Mouse (Mus musculus) MEL (cell line): ENCODE data around the gene Tmem179b. TPM values are rescaled to one million over a fixed set of nuclear protein-coding genes. Genes with fewer than 3 reads are reported as not detected.

ENCODE experiments used
- DNase-seq: peaks from one replicate; pipeline ENCODE4 v3.0.0; 2011; ENCODE audit warnings: low read depth, low spot score
- H3K27ac ChIP-seq: 2 replicates; pipeline ENCODE4 v1.5.1; 2012; ENCODE audit warnings: low read depth, mild to moderate bottlenecking, control low read depth, low read length, moderate library complexity; ENCODE audit not compliant: control insufficient read depth
- H3K27me3 ChIP-seq, 2 experiments: fragments of 150-350 bp in 1 of 2; sonication (generic) in 1 of 2; 2 replicates each; pipeline ENCODE4 v1.6.1; 2012; ENCODE audit warnings: low read length in 2 of 2, mild to moderate bottlenecking in 2 of 2, improper control_type of control experiment in 1 of 2, moderate library complexity in 1 of 2; ENCODE audit not compliant: insufficient read depth in 2 of 2, control insufficient read depth in 1 of 2
- H3K36me3 ChIP-seq, 2 experiments: 2 replicates each; pipeline ENCODE4 v1.6.1; 2012 to 2014; ENCODE audit warnings: low read length in 2 of 2, improper control_type of control experiment in 1 of 2, inconsistent platforms in 1 of 2, mild to moderate bottlenecking in 1 of 2; ENCODE audit not compliant: insufficient read depth in 2 of 2, control insufficient read depth in 1 of 2
- H3K4me1 ChIP-seq, 2 experiments: fragments of 150-350 bp in 1 of 2; sonication (generic) in 1 of 2; 2 replicates each; pipeline ENCODE4 v1.6.1; 2012; ENCODE audit warnings: low read length in 2 of 2, improper control_type of control experiment in 1 of 2, mild to moderate bottlenecking in 1 of 2; ENCODE audit not compliant: insufficient read depth in 2 of 2, control insufficient read depth in 1 of 2
- H3K4me3 ChIP-seq, 2 experiments: fragments of 150-350 bp in 1 of 2; sonication (generic) in 1 of 2; 2 replicates each; pipeline ENCODE4 v1.5.1; 2012; ENCODE audit warnings: low read depth in 2 of 2, low read length in 2 of 2, mild to moderate bottlenecking in 2 of 2, moderate library complexity in 2 of 2, control low read depth in 1 of 2, improper control_type of control experiment in 1 of 2; ENCODE audit not compliant: control insufficient read depth in 1 of 2, insufficient read depth in 1 of 2
- H3K79me2 ChIP-seq: 2 replicates; pipeline ENCODE4 v1.6.1; 2012; ENCODE audit warnings: mild to moderate bottlenecking, low read length, moderate library complexity; ENCODE audit not compliant: control insufficient read depth, poor library complexity, insufficient read depth
- H3K9ac ChIP-seq: 2 replicates; pipeline ENCODE4 v1.6.1; 2012; ENCODE audit warnings: low read depth, mild to moderate bottlenecking, control low read depth, low read length, moderate library complexity; ENCODE audit not compliant: control insufficient read depth, poor library complexity, severe bottlenecking
- H3K9me3 ChIP-seq: fragments of 150-350 bp; sonication (generic); replicated peaks from 2 replicates; pipeline ENCODE4 v1.6.1; 2012; ENCODE audit warnings: mild to moderate bottlenecking, low read length, improper control_type of control experiment, moderate library complexity; ENCODE audit not compliant: insufficient read depth
- CHD1 ChIP-seq: IDR thresholded peaks from 2 replicates; pipeline ENCODE4 v1.6.1; 2012; ENCODE audit warnings: low read depth, mild to moderate bottlenecking, inconsistent platforms, low read length, improper control_type of control experiment
- ETS1 ChIP-seq: IDR thresholded peaks from 2 replicates; pipeline ENCODE4 v1.6.1; 2012; ENCODE audit warnings: low read depth, mild to moderate bottlenecking, inconsistent platforms, low read length, improper control_type of control experiment, moderate library complexity
- GABPA ChIP-seq: IDR thresholded peaks from 2 replicates; pipeline ENCODE4 v1.6.1; 2012; ENCODE audit warnings: low read depth, mild to moderate bottlenecking, inconsistent platforms, low read length, improper control_type of control experiment, moderate library complexity
- GATA1 ChIP-seq: IDR thresholded peaks from 2 replicates; pipeline ENCODE4 v1.6.1; 2011; ENCODE audit warnings: low read depth, low read length, improper control_type of control experiment
- KAT2A ChIP-seq: conservative IDR thresholded peaks from 2 replicates; pipeline ENCODE4 v1.6.1; 2012; ENCODE audit warnings: low read depth, low read length, improper control_type of control experiment, inconsistent platforms
- MAFK ChIP-seq: IDR thresholded peaks from 2 replicates; pipeline ENCODE4 v1.6.1; 2011; ENCODE audit warnings: low read depth, mild to moderate bottlenecking, low read length, improper control_type of control experiment, borderline replicate concordance
- MAX ChIP-seq: IDR thresholded peaks from 2 replicates; pipeline ENCODE4 v1.6.1; 2011; ENCODE audit warnings: low read length, improper control_type of control experiment
- MAZ ChIP-seq: IDR thresholded peaks from 2 replicates; pipeline ENCODE4 v1.6.1; 2012; ENCODE audit warnings: low read depth, mild to moderate bottlenecking, inconsistent platforms, low read length, improper control_type of control experiment
- MYB ChIP-seq: IDR thresholded peaks from 2 replicates; pipeline ENCODE4 v1.6.1; 2011; ENCODE audit warnings: mild to moderate bottlenecking, low read depth, low read length, improper control_type of control experiment
- MYC ChIP-seq: IDR thresholded peaks from 2 replicates; pipeline ENCODE4 v1.6.1; 2011; ENCODE audit warnings: low read depth, mild to moderate bottlenecking, low read length, improper control_type of control experiment, moderate library complexity
- POLR2A ChIP-seq, 2 experiments: IDR thresholded peaks; 2 replicates each; pipeline ENCODE4 v1.6.1; 2011 to 2012; ENCODE audit warnings: low read length in 2 of 2, mild to moderate bottlenecking in 2 of 2, control low read depth in 1 of 2, improper control_type of control experiment in 1 of 2, low read depth in 1 of 2, moderate library complexity in 1 of 2; ENCODE audit not compliant: control insufficient read depth in 1 of 2, insufficient read depth in 1 of 2, poor library complexity in 1 of 2
- RAD21 ChIP-seq: IDR thresholded peaks from 2 replicates; pipeline ENCODE4 v1.6.1; 2011; ENCODE audit warnings: mild to moderate bottlenecking, low read depth, low read length, improper control_type of control experiment
- RCOR1 ChIP-seq: IDR thresholded peaks from 2 replicates; pipeline ENCODE4 v1.6.1; 2012; ENCODE audit warnings: low read depth, mild to moderate bottlenecking, inconsistent platforms, low read length, improper control_type of control experiment
- SIN3A ChIP-seq: IDR thresholded peaks from 2 replicates; pipeline ENCODE4 v1.6.1; 2012; ENCODE audit warnings: low read length, improper control_type of control experiment, inconsistent platforms
- SMC3 ChIP-seq: IDR thresholded peaks from 2 replicates; pipeline ENCODE4 v1.6.1; 2011; ENCODE audit warnings: low read depth, low read length, improper control_type of control experiment
- TAL1 ChIP-seq: IDR thresholded peaks from 2 replicates; pipeline ENCODE4 v1.6.1; 2012; ENCODE audit warnings: mild to moderate bottlenecking, inconsistent platforms, low read length, moderate library complexity, mixed read lengths
- TBP ChIP-seq: IDR thresholded peaks from 2 replicates; pipeline ENCODE4 v1.8.0; 2011; ENCODE audit warnings: low read depth, low read length, improper control_type of control experiment
- TCF12 ChIP-seq: IDR thresholded peaks from 2 replicates; pipeline ENCODE4 v1.6.1; 2014; ENCODE audit warnings: low read depth, mild to moderate bottlenecking, inconsistent platforms, low read length, improper control_type of control experiment, moderate library complexity
- UBTF ChIP-seq: IDR thresholded peaks from 2 replicates; pipeline ENCODE4 v1.6.1; 2012; ENCODE audit warnings: low read depth, mild to moderate bottlenecking, inconsistent platforms, low read length, improper control_type of control experiment, moderate library complexity, borderline replicate concordance; ENCODE audit not compliant: insufficient read depth
- USF1 ChIP-seq: IDR thresholded peaks from 2 replicates; pipeline ENCODE4 v1.6.1; 2014; ENCODE audit warnings: low read depth, mild to moderate bottlenecking, inconsistent platforms, low read length, improper control_type of control experiment, moderate library complexity
- USF2 ChIP-seq, 2 experiments: IDR thresholded peaks; 2 replicates each; pipeline ENCODE4 v1.6.1; 2011 to 2012; ENCODE audit warnings: improper control_type of control experiment in 2 of 2, low read length in 2 of 2, borderline replicate concordance in 1 of 2, inconsistent platforms in 1 of 2, low read depth in 1 of 2, mild to moderate bottlenecking in 1 of 2; ENCODE audit not compliant: insufficient read depth in 1 of 2
- ZKSCAN1 ChIP-seq: IDR thresholded peaks from 2 replicates; pipeline ENCODE4 v1.6.1; 2012; ENCODE audit warnings: low read depth, mild to moderate bottlenecking, inconsistent platforms, low read length, improper control_type of control experiment, moderate library complexity
- ZMIZ1 ChIP-seq: IDR thresholded peaks from 2 replicates; pipeline ENCODE4 v1.6.1; 2012; ENCODE audit warnings: low read depth, mild to moderate bottlenecking, inconsistent platforms, low read length, improper control_type of control experiment, moderate library complexity
- polyA plus RNA-seq, 2 experiments: library from polyadenylated mRNA; stranded (reverse) in 1 of 2; unstranded in 1 of 2; fragments of >175 nt in 1 of 2; fragments of >200 nt in 1 of 2; gene quantifications; 2 replicates each; pipeline versions ENCODE4 v1.2.1 to v1.2.4; 2012; ENCODE audit warnings: low replicate concordance in 2 of 2, low read depth in 1 of 2; ENCODE audit not compliant: insufficient read length in 2 of 2, insufficient read depth in 1 of 2, missing spikeins in 1 of 2
- total RNA-seq: library from RNA; depleted of rRNA; stranded (reverse); fragments of 300-350 nt; gene quantifications from 2 replicates; pipeline ENCODE4 v1.2.3, GENCODE M21; 2012

Gene Tmem179b
- total and polyA plus RNA-seq, 3 experiments, result 60.0 to 101 TPM; not detected in 1

GRCm38 (mm10) chr19:8818801-8819595 lies 44.7 kb upstream of the Tmem179b start, which contains the start of gene Ttc9c (continued):
- TF ChIP-seq ETS1 (peak; percentile 44), MYC (peak; percentile 72; the same call in 1 of the 2 replicates), UBTF (no peak), USF1 (peak; percentile 62), GABPA (no peak), USF2 (IDR thresholded peaks at IDR 0.05; ENCODE audit: borderline replicate concordance in 1 of 2, insufficient read depth in 1 of 2, low read depth in 1 of 2, low read length in 2 of 2) (no peak), MAX (0 out of 2 replicates have a peak, but pooled peaks have one; percentile 3), TCF12 (peak; percentile 50; the same call in 1 of the 2 replicates), RAD21 (no peak), TBP (peak; percentile 86)

- Histone ChIP-seq H3K4me3 (peak overlapping the region; percentile 78), H3K27me3 (no peaks in the 10 kb centered on the region), H3K36me3 (peaks cover 7 to 31% of the 10 kb centered on the region in 2 experiments), H3K9ac (peak overlapping the region; percentile 88), H3K27ac (peak overlapping the region; percentile 98), H3K9me3 (no peaks in the 10 kb centered on the region), H3K79me2 (peaks cover 51% of the 10 kb centered on the region), H3K4me1 (peaks cover 5 to 11% of the 10 kb centered on the region in 2 experiments; a peak in 3 of 4 replicates)
- DNase-seq, result peak; percentile 54
- TF ChIP-seq MAZ, result no peak
- peak; percentile 23; the same call in 1 of the 2 replicates for TF ChIP-seq ZMIZ1
- TF ChIP-seq KAT2A, result no peak
- TF ChIP-seq GATA1, result no peak
- no peak for TF ChIP-seq TAL1
Measured at GRCm38 (mm10) chr19:8818301-8818798, 44.1 kb upstream of the Tmem179b start.

- H3K36me3 ChIP-seq, result peaks cover 11 to 19% of the 10 kb centered on the region in 2 experiments; a peak in 3 of 4 replicates
- TF ChIP-seq ZKSCAN1 (no peak), SIN3A (no peak), RCOR1 (no peak), MYB (no peak), POLR2A (IDR thresholded peaks at IDR 0.05; ENCODE audit: control insufficient read depth in 1 of 2, insufficient read depth in 1 of 2, low read depth in 1 of 2, low read length in 2 of 2, poor library complexity in 1 of 2) (no peak), UBTF (no peak), USF2 (IDR thresholded peaks at IDR 0.05; ENCODE audit: borderline replicate concordance in 1 of 2, insufficient read depth in 1 of 2, low read depth in 1 of 2, low read length in 2 of 2) (no peak), CHD1 (no peak), TCF12 (no peak), MAFK (no peak), SMC3 (no peak), ETS1 (no peak)
- peaks cover 39% of the 10 kb centered on the region for H3K79me2 ChIP-seq
- no peaks in the 10 kb centered on the region for H3K27me3 ChIP-seq
- peaks cover 3 to 11% of the 10 kb centered on the region in 2 experiments; a peak in 3 of 4 replicates for H3K4me1 ChIP-seq
- no peaks in the 10 kb centered on the region for H3K9me3 ChIP-seq
- H3K9ac ChIP-seq, result peak overlapping the region; percentile 21
- peak overlapping the region in 1 of 2 experiments; percentile 8; a peak in 1 of 4 replicates for H3K4me3 ChIP-seq
- no peak for DNase-seq
- H3K27ac ChIP-seq, result no peak overlapping the region
Measured at GRCm38 (mm10) chr19:8817001-8817400, 42.7 kb upstream of the Tmem179b start.
